Mouse (Mus musculus): ENCODE measurements around the gene Tmem63b. TPM values are rescaled to one million over a fixed set of nuclear protein-coding genes. Genes with fewer than 3 reads are reported as not detected.

The Tmem63b gene
- total and polyA plus RNA-seq, 2 experiments from 2014 or later = 131 to 228 TPM

GRCm38 (mm10) chr17:45731172-45731864 lies 44.6 kb upstream of the Tmem63b start:
- DNase-seq (peak; percentile 93), ATAC-seq (peak; percentile 53)
- Histone ChIP-seq H3K36me3 (ENCODE audit: insufficient read depth) (no peaks in the 10 kb centered on the region), H3K4me1 (ENCODE audit: insufficient read depth) (peaks cover 22% of the 10 kb centered on the region), H3K4me2 (ENCODE audit: low read depth) (no peak overlapping the region), H3K9ac (no peak overlapping the region), H3K9me3 (ENCODE audit: low read length) (no peaks in the 10 kb centered on the region), H3K27ac (ENCODE audit: low read depth, low read length) (no peak overlapping the region), H3K27me3 (ENCODE audit: insufficient read depth, low read length) (no peaks in the 10 kb centered on the region), H3K4me3 (ENCODE audit: low read depth, low read length) (no peak overlapping the region)
- WGBS = 18% methylated on average over 9 of the region's 9 CpGs
- peak; percentile 97 for TF ChIP-seq CTCF (IDR thresholded peaks at IDR 0.05; ENCODE audit: low read depth)

DNA sequence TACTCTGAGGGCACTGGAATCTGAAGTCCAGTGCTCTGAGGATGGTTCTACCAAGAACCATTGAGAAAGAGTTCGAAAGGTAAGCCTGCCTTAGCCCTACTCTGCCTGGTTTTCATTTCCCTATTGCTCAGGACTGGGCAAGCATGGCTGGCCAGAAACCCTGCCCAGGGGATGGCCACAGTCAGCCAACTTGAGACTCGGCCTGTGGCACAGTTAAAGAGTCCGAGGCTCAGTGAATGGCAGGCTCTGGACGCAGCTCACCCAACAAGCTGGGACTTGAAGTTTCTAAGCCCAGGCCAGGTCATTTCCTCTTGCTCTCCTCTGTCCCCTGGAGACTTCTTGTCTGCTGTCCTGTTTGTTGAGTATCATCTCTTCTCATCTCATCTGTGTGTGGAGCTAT lies 44.0 kb upstream of the Tmem63b start:
- H3K27ac ChIP-seq (ENCODE audit: low read depth, low read length) = no peak overlapping the region
- no peaks in the 10 kb centered on the region for H3K9me3 ChIP-seq (ENCODE audit: low read length)
- no peak overlapping the region for H3K4me2 ChIP-seq (ENCODE audit: low read depth)
- WGBS = 85% methylated on average over 4 of the region's 4 CpGs
- H3K9ac ChIP-seq = no peak overlapping the region
- H3K4me3 ChIP-seq (ENCODE audit: low read depth, low read length) = no peak overlapping the region
- no peak for DNase-seq
- no peaks in the 10 kb centered on the region for H3K36me3 ChIP-seq (ENCODE audit: insufficient read depth)
- TF ChIP-seq CTCF (IDR thresholded peaks at IDR 0.05; ENCODE audit: low read depth) = no peak
- no peak for ATAC-seq
- no peaks in the 10 kb centered on the region for H3K27me3 ChIP-seq (ENCODE audit: insufficient read depth, low read length)
- H3K4me1 ChIP-seq (ENCODE audit: insufficient read depth) = peaks cover 16% of the 10 kb centered on the region

DNA sequence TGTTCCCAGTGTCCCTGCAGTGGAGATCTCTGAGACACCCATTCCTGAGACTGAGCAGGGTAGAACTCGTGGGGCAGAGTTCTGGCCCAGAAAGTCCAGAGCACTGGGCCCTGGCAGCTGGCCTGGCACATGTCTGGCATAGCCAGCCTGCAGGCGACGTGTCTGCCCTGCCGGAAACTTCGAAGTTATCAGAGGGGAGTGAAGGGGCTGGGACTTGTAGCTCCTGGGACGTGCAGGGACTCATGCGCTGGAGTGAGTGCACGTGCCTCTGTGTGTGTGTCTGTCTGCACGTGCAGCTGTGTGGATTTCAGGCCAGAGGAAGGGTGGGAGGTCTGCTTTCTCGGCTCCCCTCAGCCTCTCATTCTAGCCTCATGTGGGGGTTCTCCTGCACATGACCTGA lies 42.7 kb upstream of the Tmem63b start:
- peaks cover 6% of the 10 kb centered on the region; the same call in 1 of the 2 replicates for H3K4me1 ChIP-seq (ENCODE audit: insufficient read depth)

DNA sequence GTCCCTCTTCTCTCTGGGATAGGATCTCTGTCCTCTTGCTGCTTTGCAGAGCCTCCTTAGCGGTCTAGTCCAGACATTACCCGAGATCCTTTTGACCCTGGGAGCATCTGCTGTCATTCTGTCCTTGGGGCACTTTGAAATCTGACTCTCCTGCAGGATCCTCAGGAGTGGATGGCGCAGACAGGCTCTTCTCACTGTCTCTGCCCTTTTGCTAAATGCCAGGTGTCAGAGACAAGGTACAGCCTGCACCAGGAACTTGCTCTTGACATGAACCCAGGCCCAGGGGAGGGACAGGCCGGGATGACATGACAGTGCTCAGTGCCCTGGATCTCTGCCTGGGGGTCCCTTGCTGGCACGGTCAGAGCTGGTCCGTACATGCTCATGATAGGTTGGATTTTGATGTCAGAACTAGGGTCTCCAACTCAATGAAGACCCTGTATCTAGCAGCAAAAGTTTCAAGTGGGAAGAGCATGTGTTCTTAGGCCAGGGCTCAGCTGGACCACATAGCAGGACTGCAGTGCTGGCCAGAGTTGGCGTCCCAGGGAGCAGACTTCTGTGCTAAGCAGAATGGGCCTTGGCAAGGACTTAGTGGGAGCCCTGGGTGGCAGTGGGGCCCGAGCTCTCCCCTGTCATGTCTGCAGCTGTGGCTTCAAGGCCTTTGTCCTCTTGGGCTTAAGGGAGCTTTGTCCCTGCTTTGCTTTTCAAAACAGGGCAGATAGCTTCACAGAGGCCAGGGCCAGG lies 41.4 kb upstream of the Tmem63b start:
- peaks cover 5% of the 10 kb centered on the region; the same call in 1 of the 2 replicates for H3K4me1 ChIP-seq (ENCODE audit: insufficient read depth)
- TF ChIP-seq CTCF (IDR thresholded peaks at IDR 0.05; ENCODE audit: low read depth) = no peak
- no peak overlapping the region for H3K9ac ChIP-seq
- H3K27me3 ChIP-seq (ENCODE audit: insufficient read depth, low read length) = no peaks in the 10 kb centered on the region
- H3K4me2 ChIP-seq (ENCODE audit: low read depth) = no peak overlapping the region
- H3K4me3 ChIP-seq (ENCODE audit: low read depth, low read length) = no peak overlapping the region
- H3K36me3 ChIP-seq (ENCODE audit: insufficient read depth) = no peaks in the 10 kb centered on the region
- no peak for DNase-seq
- no peak overlapping the region for H3K27ac ChIP-seq (ENCODE audit: low read depth, low read length)
- ATAC-seq = no peak
- 70% methylated on average over 8 of the region's 8 CpGs for WGBS
- no peaks in the 10 kb centered on the region for H3K9me3 ChIP-seq (ENCODE audit: low read length)

More for the DNA sequence above, 42.7 kb upstream of the Tmem63b start:
- no peak for DNase-seq
- no peaks in the 10 kb centered on the region for H3K36me3 ChIP-seq (ENCODE audit: insufficient read depth)
- TF ChIP-seq CTCF (IDR thresholded peaks at IDR 0.05; ENCODE audit: low read depth) = no peak
- H3K27ac ChIP-seq (ENCODE audit: low read depth, low read length) = no peak overlapping the region
- no peak overlapping the region for H3K4me3 ChIP-seq (ENCODE audit: low read depth, low read length)
- no peak overlapping the region for H3K9ac ChIP-seq
- no peak for ATAC-seq
- H3K9me3 ChIP-seq (ENCODE audit: low read length) = no peaks in the 10 kb centered on the region
- 52% methylated on average over 10 of the region's 10 CpGs for WGBS
- H3K27me3 ChIP-seq (ENCODE audit: insufficient read depth, low read length) = no peaks in the 10 kb centered on the region
- H3K4me2 ChIP-seq (ENCODE audit: low read depth) = no peak overlapping the region

- ATAC-seq = no peak
- no peaks in the 10 kb centered on the region for H3K36me3 ChIP-seq (ENCODE audit: insufficient read depth)
- no peak overlapping the region for H3K27ac ChIP-seq (ENCODE audit: low read depth, low read length)
- H3K27me3 ChIP-seq (ENCODE audit: insufficient read depth, low read length) = no peaks in the 10 kb centered on the region
- H3K9ac ChIP-seq = no peak overlapping the region
- 82% methylated on average over 2 of the region's 2 CpGs for WGBS
- H3K4me1 ChIP-seq (ENCODE audit: insufficient read depth) = peaks cover 7% of the 10 kb centered on the region
- no peak overlapping the region for H3K4me3 ChIP-seq (ENCODE audit: low read depth, low read length)
- TF ChIP-seq CTCF (IDR thresholded peaks at IDR 0.05; ENCODE audit: low read depth) = no peak
- no peak overlapping the region for H3K4me2 ChIP-seq (ENCODE audit: low read depth)
- DNase-seq = no peak
- no peaks in the 10 kb centered on the region for H3K9me3 ChIP-seq (ENCODE audit: low read length)
Observed at GRCm38 (mm10) chr17:45727481-45727880, 40.8 kb upstream of the Tmem63b start.

GRCm38 (mm10) chr17:45726249-45726648 lies 39.5 kb upstream of the Tmem63b start:
- 67% methylated on average over 7 of the region's 7 CpGs for WGBS
- no peaks in the 10 kb centered on the region for H3K9me3 ChIP-seq (ENCODE audit: low read length)
- peaks cover 7% of the 10 kb centered on the region for H3K4me1 ChIP-seq (ENCODE audit: insufficient read depth)
- ATAC-seq (no peak), DNase-seq (no peak)
- H3K36me3 ChIP-seq (ENCODE audit: insufficient read depth) = no peaks in the 10 kb centered on the region
- H3K4me3 ChIP-seq (ENCODE audit: low read depth, low read length) = no peak overlapping the region
- no peak overlapping the region for H3K9ac ChIP-seq
- no peak for TF ChIP-seq CTCF (IDR thresholded peaks at IDR 0.05; ENCODE audit: low read depth)
- H3K27me3 ChIP-seq (ENCODE audit: insufficient read depth, low read length) = no peaks in the 10 kb centered on the region
- H3K27ac ChIP-seq (ENCODE audit: low read depth, low read length) = no peak overlapping the region
- no peak overlapping the region for H3K4me2 ChIP-seq (ENCODE audit: low read depth)

DNA sequence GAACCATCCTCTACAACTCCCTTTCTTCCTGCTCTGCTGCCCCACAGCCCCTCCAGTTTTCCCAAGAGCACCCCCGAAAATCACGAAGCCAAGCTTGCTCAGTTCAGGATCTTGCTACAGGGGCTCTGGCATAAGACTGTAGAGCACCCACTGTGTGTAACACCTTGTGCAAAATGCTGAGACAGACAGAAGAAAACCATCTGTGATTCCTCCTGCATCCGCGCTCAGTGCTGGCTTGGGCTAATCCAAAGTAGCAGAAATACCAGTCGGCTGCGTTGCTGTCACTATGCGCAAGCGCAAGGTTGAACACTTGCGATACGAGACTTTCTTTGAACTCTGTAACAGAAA lies 37.8 kb upstream of the Tmem63b start:
- 80% methylated on average over 10 of the region's 10 CpGs for WGBS
- Histone ChIP-seq H3K4me2 (ENCODE audit: low read depth) (0 out of 2 replicates have a peak overlapping the region, but pooled peaks have one; percentile 62), H3K9ac (0 out of 2 replicates have a peak overlapping the region, but pooled peaks have one; percentile 78)

More for the DNA sequence above, 37.8 kb upstream of the Tmem63b start:
- Histone ChIP-seq H3K9me3 (ENCODE audit: low read length) (no peaks in the 10 kb centered on the region), H3K36me3 (ENCODE audit: insufficient read depth) (no peaks in the 10 kb centered on the region), H3K4me3 (ENCODE audit: low read depth, low read length) (peak overlapping the region; percentile 51; the same call in 1 of the 2 replicates), H3K27me3 (ENCODE audit: insufficient read depth, low read length) (no peaks in the 10 kb centered on the region), H3K27ac (ENCODE audit: low read depth, low read length) (peak overlapping the region; percentile 91), H3K4me1 (ENCODE audit: insufficient read depth) (peaks cover 7% of the 10 kb centered on the region)
- ATAC-seq (peak; percentile 25), DNase-seq (no peak)
- no peak for TF ChIP-seq CTCF (IDR thresholded peaks at IDR 0.05; ENCODE audit: low read depth)
